16 mouse cellular contexts compared by ENCODE assay signal in the genomic region with DNA sequence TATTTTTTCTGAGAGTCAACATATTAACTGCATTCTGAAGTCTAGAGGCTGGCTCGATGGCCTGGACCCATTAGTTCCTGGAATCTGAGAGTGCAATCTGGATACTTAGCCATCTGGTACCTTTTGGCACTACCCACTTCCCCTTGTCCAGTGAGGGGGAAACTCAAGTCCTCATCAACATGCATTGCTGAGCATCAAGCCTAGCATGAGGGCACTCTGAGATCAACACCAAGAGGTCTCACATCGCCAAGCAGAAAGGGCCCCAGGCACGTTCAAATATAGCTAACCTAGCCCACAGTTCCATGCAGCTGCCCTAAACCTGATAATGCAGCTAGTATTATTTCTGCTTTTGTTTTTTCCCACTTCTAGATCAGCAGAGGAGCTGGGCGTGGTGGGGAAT.
DNase-seq lines count a peak whose midpoint lies in the region.
"Had no signal": no experiment of that assay in that cellular context is flagged by ENCODE, and none has a peak within 500 bp of the region (broad histone marks: within the 10 kb centered on the region; RNA-seq: fewer than 3 reads in every experiment).

No protein-coding gene starts in this region.

- no peak overlapping the region for H3K27ac ChIP-seq in hindbrain, embryonic 10.5 days
- H3K27ac ChIP-seq: embryonic facial prominence, embryonic 15.5 days; forebrain, embryonic 15.5 days; gastrocnemius, adult 2 months; stomach, postnatal 0 days had no signal

- WGBS in hindbrain, embryonic 10.5 days: 91% methylated on average over 4 of the region's 4 CpGs

- H3K4me1 ChIP-seq in hindbrain, embryonic 10.5 days (replicated peaks): peaks cover 39% of the 10 kb centered on the region

- peak; percentile 1 for DNase-seq in adrenal gland, postnatal 14 days
- DNase-seq in adrenal gland, postnatal 25 days: no peak
- peak; percentile 22 to 34 for DNase-seq in spleen, postnatal 36 days (ENCODE audit: low spot score in 2 of 2)
- no peak for DNase-seq in spleen, postnatal 4 days (ENCODE audit: low spot score in 2 of 2)
- peak; percentile 78 to 89 for DNase-seq in cerebellum, postnatal 14 days
- DNase-seq in right cerebral cortex, postnatal 36 days (ENCODE audit: low spot score in 2 of 2): no peak
- no peak for DNase-seq in urinary bladder, postnatal 25 days (ENCODE audit: low spot score)
- no peak for DNase-seq in hindbrain, embryonic 10.5 days (ENCODE audit: low spot score)
- DNase-seq: gastrocnemius, adult 2 months; heart, postnatal 14 days; retina, postnatal 1 day; thymus, postnatal 14 days had no signal

- no peaks in the 10 kb centered on the region for H3K9me3 ChIP-seq in hindbrain, embryonic 10.5 days
- H3K9me3 ChIP-seq: embryonic facial prominence, embryonic 15.5 days; forebrain, embryonic 15.5 days; megakaryocyte, embryonic 14.5 days had no signal

- H3K4me3 ChIP-seq in hindbrain, embryonic 10.5 days: no peak overlapping the region
- H3K4me3 ChIP-seq: embryonic facial prominence, embryonic 15.5 days; forebrain, embryonic 15.5 days; gastrocnemius, adult 2 months; megakaryocyte, embryonic 14.5 days had no signal

- H3K27me3 ChIP-seq in hindbrain, embryonic 10.5 days (ENCODE audit: insufficient read depth, poor library complexity, severe bottlenecking): no peaks in the 10 kb centered on the region
- H3K27me3 ChIP-seq: embryonic facial prominence, embryonic 15.5 days; forebrain, embryonic 15.5 days had no signal

- no peaks in the 10 kb centered on the region for H3K36me3 ChIP-seq in hindbrain, embryonic 10.5 days
- H3K36me3 ChIP-seq: embryonic facial prominence, embryonic 15.5 days; forebrain, embryonic 15.5 days had no signal

Comparison
In these comparisons a context has a peak if more than half of its experiments do, and no peak if none do; other contexts are left out.
1. DNase-seq: peak in adrenal gland, postnatal 14 days (single experiment), spleen, postnatal 36 days (2 of 2) and cerebellum, postnatal 14 days (2 of 2); none in adrenal gland, postnatal 25 days (single experiment), spleen, postnatal 4 days (0 of 2), right cerebral cortex, postnatal 36 days (0 of 2), urinary bladder, postnatal 25 days (single experiment) and hindbrain, embryonic 10.5 days (single experiment).